Mouse (Mus musculus): ENCODE measurements around the gene Pten. TPM values are rescaled to one million over a fixed set of nuclear protein-coding genes. Genes with fewer than 3 reads are reported as not detected.
A peak's percentile ranks its signal among the peaks of the same experiment; 100 is the strongest.

Gene Pten
- polyA plus RNA-seq, 1 experiment from 2014 or later, result 2.4 TPM

DNA sequence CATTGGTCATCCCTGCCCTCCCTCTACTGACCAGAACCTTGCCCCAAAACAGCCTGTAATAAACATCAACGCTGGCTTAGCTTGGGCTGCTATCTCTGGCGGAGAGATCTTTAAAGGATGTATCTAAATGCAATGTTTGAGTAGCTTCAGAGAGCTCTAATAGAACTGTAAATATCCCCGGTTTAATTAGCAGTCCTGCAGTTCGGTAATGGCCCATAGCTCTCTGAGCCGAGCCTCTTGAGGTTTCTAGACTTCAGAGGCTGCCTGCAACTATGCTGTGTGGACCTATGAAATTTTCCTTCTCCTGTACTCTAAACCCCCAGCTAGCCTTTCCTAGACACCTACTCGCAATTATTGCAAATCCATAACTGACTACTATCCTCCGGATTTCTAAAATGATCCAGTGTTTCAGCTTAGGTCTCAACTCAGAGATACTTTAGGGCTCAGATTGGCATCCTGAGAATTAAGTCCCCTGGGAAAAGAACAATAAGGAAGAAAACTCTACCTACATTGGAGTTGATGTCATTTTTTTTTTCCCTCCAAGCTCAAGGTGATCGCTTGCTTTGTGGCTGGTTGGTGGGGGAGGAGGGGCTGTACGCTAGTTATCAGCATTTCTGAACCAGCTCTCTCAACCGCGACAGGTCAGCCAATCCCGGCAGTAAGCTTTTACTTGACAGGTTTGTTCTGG is 2.0 kb upstream of the Pten start:
- WGBS (ENCODE audit: insufficient replicate concordance), result 11% methylated on average over 12 of the region's 12 CpGs
- no peaks in the 10 kb centered on the region for H3K9me3 ChIP-seq (replicated peaks)
- H3K4me3 ChIP-seq (replicated peaks), result peak overlapping the region; percentile 98
- H3K27ac ChIP-seq (replicated peaks), result peak overlapping the region; percentile 92; the same call in 1 of the 2 replicates
- peaks cover 10% of the 10 kb centered on the region for H3K27me3 ChIP-seq
- peaks cover 41% of the 10 kb centered on the region for H3K4me1 ChIP-seq (replicated peaks)
- peak overlapping the region; percentile 100 for H3K4me2 ChIP-seq
- ATAC-seq (ENCODE audit: insufficient read depth), result no peak
- no peaks in the 10 kb centered on the region for H3K36me3 ChIP-seq (replicated peaks)
- H3K9ac ChIP-seq, result peak overlapping the region; percentile 65; the same call in 1 of the 2 replicates

DNA sequence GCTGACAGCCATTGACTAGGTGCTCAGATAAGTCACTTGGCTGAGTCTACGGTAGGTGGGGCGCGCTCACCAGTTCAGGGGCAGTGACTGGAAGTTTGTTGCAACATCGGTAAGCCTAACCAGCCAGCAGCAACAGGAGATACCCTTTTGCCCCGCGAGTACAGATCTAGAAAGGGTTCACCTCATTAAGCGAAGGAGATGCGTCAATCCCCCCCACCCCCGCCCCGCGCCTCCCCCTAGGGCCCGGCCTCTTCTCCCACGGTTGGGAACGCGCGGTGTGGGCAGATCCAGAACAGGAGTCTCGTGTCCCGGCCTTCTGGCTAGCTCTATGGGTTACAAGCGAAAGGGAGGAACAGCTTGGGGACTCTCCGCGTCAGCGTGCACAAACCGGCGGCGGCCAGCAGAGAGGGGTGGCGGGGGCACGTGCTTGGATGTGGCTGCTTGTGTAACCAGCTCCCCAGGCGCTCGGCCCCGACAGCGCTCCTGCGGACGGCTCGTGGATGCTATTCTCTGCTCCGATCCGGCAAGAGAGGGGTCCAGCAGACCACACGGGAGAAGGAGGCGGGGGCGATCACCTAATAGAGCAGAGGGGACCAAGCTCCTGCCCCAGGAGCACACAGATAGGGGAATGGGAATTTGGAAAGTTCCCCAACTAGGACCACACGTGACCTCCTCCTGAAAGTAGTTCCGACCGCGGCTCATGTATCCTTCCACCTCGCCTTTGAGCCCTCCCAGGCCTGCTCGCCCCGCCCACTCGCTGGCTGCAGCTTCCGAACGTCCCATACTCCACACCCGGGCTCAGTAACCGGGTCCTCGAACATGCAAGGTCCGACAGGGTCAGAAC is 1.3 kb upstream of the Pten start:
- Histone ChIP-seq H3K4me1 (replicated peaks) (peaks cover 47% of the 10 kb centered on the region), H3K27ac (replicated peaks) (peak overlapping the region; percentile 92), H3K4me2 (peak overlapping the region; percentile 100), H3K4me3 (replicated peaks) (peak overlapping the region; percentile 98), H3K27me3 (peaks cover 10% of the 10 kb centered on the region), H3K9me3 (replicated peaks) (no peaks in the 10 kb centered on the region), H3K36me3 (replicated peaks) (no peaks in the 10 kb centered on the region), H3K9ac (peak overlapping the region; percentile 65)
- WGBS (ENCODE audit: insufficient replicate concordance), result under 1% methylated on average over 48 of the region's 53 CpGs
- peak; percentile 64 for ATAC-seq (ENCODE audit: insufficient read depth)

DNA sequence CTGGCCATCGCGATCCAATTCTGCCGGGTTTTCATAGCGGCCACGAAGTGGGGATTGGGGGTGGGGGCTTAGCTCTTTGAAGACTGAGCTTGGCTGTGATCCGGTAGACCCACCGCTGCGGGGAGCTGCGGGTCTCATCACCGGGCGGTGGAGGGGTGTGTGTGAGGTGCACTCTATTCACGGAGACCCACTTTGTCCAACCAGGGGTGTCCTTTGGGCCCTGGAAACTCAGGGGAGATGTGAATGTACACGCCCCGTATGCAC is 729 bp upstream of the Pten start:
- H3K36me3 ChIP-seq (replicated peaks), result no peaks in the 10 kb centered on the region
- H3K9ac ChIP-seq, result peak overlapping the region; percentile 65
- H3K9me3 ChIP-seq (replicated peaks), result no peaks in the 10 kb centered on the region
- WGBS (ENCODE audit: insufficient replicate concordance), result under 1% methylated on average over 14 of the region's 14 CpGs
- H3K27ac ChIP-seq (replicated peaks), result peak overlapping the region; percentile 92
- H3K4me2 ChIP-seq, result peak overlapping the region; percentile 100
- H3K4me3 ChIP-seq (replicated peaks), result peak overlapping the region; percentile 98
- ATAC-seq (ENCODE audit: insufficient read depth), result no peak
- peaks cover 10% of the 10 kb centered on the region for H3K27me3 ChIP-seq
- H3K4me1 ChIP-seq (replicated peaks), result peaks cover 50% of the 10 kb centered on the region

DNA sequence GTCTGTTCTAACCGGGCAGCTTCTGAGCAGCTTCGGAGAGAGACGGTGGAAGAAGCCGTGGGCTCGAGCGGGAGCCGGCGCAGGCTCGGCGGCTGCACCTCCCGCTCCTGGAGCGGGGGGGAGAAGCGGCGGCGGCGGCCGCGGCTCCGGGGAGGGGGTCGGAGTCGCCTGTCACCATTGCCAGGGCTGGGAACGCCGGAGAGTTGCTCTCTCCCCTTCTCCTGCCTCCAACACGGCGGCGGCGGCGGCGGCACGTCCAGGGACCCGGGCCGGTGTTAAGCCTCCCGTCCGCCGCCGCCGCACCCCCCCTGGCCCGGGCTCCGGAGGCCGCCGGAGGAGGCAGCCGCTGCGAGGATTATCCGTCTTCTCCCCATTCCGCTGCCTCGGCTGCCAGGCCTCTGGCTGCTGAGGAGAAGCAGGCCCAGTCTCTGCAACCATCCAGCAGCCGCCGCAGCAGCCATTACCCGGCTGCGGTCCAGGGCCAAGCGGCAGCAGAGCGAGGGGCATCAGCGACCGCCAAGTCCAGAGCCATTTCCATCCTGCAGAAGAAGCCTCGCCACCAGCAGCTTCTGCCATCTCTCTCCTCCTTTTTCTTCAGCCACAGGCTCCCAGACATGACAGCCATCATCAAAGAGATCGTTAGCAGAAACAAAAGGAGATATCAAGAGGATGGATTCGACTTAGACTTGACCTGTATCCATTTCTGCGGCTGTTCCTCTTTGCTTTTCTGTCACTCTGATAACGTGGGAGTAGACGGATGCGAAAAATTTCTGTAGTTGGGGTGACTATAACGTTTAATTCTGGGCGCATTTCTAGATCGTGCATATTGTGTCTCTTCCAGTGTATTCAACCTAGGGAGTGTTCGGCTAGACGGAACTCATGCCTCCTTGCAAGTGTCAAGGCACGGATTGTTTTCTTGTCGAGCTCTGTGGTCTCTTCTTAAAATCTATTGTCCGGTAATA is 815 bp downstream of the Pten start:
- H3K9me3 ChIP-seq (replicated peaks), result no peaks in the 10 kb centered on the region

DNA sequence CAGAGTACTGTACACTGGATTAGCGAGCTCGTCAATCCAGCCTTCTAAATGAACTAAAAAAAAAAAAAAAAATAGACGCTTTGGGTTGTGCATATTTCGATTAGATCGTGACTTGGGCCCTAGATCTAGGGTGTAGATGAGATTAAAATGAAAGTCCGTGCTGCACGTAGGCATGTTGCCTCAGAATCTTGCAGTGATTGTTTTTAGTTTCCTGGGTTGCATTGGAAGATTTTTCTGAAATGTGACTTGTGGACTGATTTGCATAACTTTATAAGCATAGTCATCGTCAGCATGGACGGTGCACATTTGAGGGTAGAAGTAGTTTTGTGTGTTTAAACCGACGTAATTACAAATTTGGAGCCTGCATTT is 1.5 kb downstream of the Pten start:
- Histone ChIP-seq H3K36me3 (replicated peaks) (0 out of 2 replicates have a peak, but pooled peaks cover 7% of the 10 kb centered on the region), H3K27ac (replicated peaks) (no peak overlapping the region), H3K4me1 (replicated peaks) (peaks cover 50% of the 10 kb centered on the region), H3K27me3 (peaks cover 5% of the 10 kb centered on the region), H3K4me2 (peak overlapping the region; percentile 100), H3K9me3 (replicated peaks) (no peaks in the 10 kb centered on the region), H3K4me3 (replicated peaks) (peak overlapping the region; percentile 98), H3K9ac (peak overlapping the region; percentile 97)
- ATAC-seq (ENCODE audit: insufficient read depth), result no peak
- under 1% methylated on average over 11 of the region's 11 CpGs for WGBS (ENCODE audit: insufficient replicate concordance)

More for the DNA sequence above, 815 bp downstream of the Pten start:
- H3K4me3 ChIP-seq (replicated peaks), result peak overlapping the region; percentile 98
- under 1% methylated on average over 69 of the region's 69 CpGs for WGBS (ENCODE audit: insufficient replicate concordance)
- peaks cover 50% of the 10 kb centered on the region for H3K4me1 ChIP-seq (replicated peaks)
- peak overlapping the region; percentile 100 for H3K4me2 ChIP-seq
- ATAC-seq (ENCODE audit: insufficient read depth), result no peak
- 0 out of 2 replicates have a peak, but pooled peaks cover 3% of the 10 kb centered on the region for H3K36me3 ChIP-seq (replicated peaks)
- H3K27me3 ChIP-seq, result peaks cover 10% of the 10 kb centered on the region
- peak overlapping the region; percentile 97 for H3K9ac ChIP-seq
- peak overlapping the region; percentile 94 for H3K27ac ChIP-seq (replicated peaks)

DNA sequence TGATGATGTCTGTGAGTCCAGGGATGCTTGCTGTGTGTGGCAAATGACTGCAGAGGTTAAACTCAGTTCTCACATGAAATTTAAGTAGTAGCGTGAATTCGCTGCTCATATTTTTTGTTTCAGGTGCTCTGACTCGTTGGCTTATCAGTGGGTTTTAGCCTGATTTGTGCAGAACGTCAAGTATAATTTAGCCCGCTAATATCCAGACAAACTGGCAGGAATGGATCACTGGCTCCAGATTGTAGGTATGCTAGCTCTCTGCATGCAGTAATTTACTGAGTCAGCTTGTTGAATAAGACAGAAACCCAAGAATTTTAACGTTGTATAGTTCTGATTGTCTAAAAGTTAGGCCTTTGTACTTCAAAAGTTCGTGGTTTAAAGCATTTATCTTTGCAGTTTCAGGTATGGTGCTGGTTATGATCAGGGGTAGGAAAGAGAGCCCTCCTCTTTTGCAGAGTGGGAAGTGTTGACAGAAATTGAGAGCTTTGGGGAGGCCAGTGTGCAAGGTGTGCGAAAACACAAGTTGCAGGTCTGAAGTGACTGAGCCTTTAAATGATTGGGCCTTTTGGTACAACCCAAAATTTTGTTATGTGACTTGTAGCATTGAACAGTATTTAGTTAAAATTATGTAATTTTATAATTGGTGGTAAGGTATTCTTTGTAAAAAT is 2.2 kb downstream of the Pten start:
- Histone ChIP-seq H3K9me3 (replicated peaks) (no peaks in the 10 kb centered on the region), H3K4me2 (peak overlapping the region; percentile 100), H3K4me3 (replicated peaks) (peak overlapping the region; percentile 98), H3K27ac (replicated peaks) (no peak overlapping the region), H3K9ac (0 out of 2 replicates have a peak overlapping the region, but pooled peaks have one; percentile 4), H3K27me3 (peaks cover 2% of the 10 kb centered on the region), H3K4me1 (replicated peaks) (peaks cover 47% of the 10 kb centered on the region), H3K36me3 (replicated peaks) (0 out of 2 replicates have a peak, but pooled peaks cover 7% of the 10 kb centered on the region)
- 6% methylated on average over 8 of the region's 8 CpGs for WGBS (ENCODE audit: insufficient replicate concordance)
- no peak for ATAC-seq (ENCODE audit: insufficient read depth)

DNA sequence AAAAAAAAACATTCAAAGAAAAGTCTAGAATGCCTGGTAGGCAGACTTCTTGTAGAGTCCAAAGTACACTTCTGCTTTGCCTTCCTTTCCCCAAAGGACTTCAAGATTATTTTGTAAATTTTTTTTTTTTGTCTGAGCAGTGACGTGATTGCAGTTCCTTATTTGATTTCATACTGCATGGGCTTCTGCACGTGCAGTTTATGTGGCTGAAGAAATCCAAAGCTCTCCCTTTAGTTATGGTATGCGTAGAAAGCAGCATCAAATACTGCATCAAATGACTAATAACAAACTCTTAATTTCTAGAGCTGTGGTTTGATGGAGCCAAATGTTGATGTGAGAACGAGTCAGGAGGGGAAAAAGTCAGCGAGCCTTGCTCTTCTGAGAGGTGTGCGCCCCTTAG is 3.2 kb downstream of the Pten start:
- H3K4me1 ChIP-seq (replicated peaks), result peaks cover 37% of the 10 kb centered on the region

DNA sequence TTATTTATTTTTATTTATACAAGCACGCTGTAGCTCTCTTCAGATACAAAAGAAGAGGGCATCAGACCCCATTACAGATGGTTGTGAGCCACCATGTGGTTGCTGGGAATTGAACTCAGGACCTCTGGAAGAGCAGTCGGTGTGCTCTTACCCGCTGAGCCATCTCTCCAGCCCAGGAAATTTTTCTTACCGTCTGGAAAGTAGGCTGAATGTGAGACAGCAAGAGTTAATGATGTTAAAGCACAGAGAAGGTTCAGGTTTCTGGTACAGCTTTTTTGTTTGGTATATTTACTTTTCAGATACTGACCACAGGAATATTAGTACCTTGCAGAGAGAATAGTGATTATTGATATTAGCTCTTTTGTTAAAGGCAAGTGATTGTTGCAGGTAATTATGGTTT is 3.9 kb downstream of the Pten start:
- ATAC-seq (ENCODE audit: insufficient read depth), result no peak
- WGBS (ENCODE audit: insufficient replicate concordance), result 65% methylated on average over 4 of the region's 4 CpGs
- H3K27me3 ChIP-seq, result no peaks in the 10 kb centered on the region
- no peak overlapping the region for H3K9ac ChIP-seq
- H3K4me3 ChIP-seq (replicated peaks), result no peak overlapping the region
- no peak overlapping the region for H3K27ac ChIP-seq (replicated peaks)
- H3K9me3 ChIP-seq (replicated peaks), result no peaks in the 10 kb centered on the region
- peak overlapping the region; percentile 44; the same call in 1 of the 2 replicates for H3K4me2 ChIP-seq
- H3K4me1 ChIP-seq (replicated peaks), result peaks cover 33% of the 10 kb centered on the region
- H3K36me3 ChIP-seq (replicated peaks), result peaks cover 12% of the 10 kb centered on the region

More for the DNA sequence above, 3.2 kb downstream of the Pten start:
- Histone ChIP-seq H3K9me3 (replicated peaks) (no peaks in the 10 kb centered on the region), H3K27ac (replicated peaks) (no peak overlapping the region), H3K4me2 (peak overlapping the region; percentile 44), H3K9ac (no peak overlapping the region), H3K4me3 (replicated peaks) (peak overlapping the region; percentile 25; the same call in 1 of the 2 replicates), H3K27me3 (no peaks in the 10 kb centered on the region), H3K36me3 (replicated peaks) (peaks cover 7% of the 10 kb centered on the region; the same call in 1 of the 2 replicates)
- WGBS (ENCODE audit: insufficient replicate concordance), result 36% methylated on average over 6 of the region's 6 CpGs
- no peak for ATAC-seq (ENCODE audit: insufficient read depth)

DNA sequence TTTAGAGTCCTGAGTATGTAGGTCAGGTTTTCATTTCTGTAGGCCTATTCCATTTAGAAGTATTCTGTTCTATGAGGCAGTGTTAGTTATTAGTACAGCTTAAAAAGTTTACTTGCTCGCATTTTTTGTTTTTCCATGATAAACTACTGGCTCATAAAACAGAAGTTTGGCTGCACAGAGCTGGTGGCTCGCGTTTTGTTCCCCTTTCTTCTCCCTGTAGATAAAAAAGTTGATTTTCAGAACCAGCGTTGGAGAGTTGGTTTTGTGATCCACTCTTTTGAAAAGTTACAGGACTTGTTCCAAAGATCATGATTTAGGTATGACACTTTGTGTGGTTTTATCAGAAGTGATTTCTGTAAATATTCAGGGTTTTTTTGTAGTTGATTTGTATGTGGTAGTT is 5.2 kb downstream of the Pten start:
- no peak overlapping the region for H3K4me3 ChIP-seq (replicated peaks)

DNA sequence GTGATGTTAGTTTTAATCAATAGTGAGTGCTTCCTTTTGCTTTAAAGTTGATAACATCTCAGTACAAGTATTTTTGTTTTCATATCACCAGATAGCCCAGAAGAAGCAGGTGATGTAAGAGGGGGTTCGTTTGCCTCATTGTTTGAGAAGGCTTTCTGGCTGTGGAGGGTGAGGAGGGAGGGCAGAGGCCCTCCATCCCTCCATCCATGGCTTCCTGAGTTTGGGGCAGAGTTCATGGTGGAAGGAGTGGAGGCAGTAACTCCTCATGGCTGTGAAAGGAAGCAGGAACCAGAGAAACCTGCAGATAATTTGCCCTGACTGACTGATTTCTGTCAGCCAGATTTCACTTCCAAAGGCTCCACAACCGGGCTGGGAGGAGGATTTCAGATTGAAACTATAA is 21.1 kb downstream of the Pten start:
- no peaks in the 10 kb centered on the region for H3K27me3 ChIP-seq
- peaks cover 2% of the 10 kb centered on the region; the same call in 1 of the 2 replicates for H3K36me3 ChIP-seq (replicated peaks)
- H3K9me3 ChIP-seq (replicated peaks), result no peaks in the 10 kb centered on the region
- H3K4me3 ChIP-seq (replicated peaks), result no peak overlapping the region
- WGBS (ENCODE audit: insufficient replicate concordance), result 17% methylated on average over 2 of the region's 2 CpGs
- no peak overlapping the region for H3K9ac ChIP-seq
- peaks cover 8% of the 10 kb centered on the region for H3K4me1 ChIP-seq (replicated peaks)
- no peak overlapping the region for H3K27ac ChIP-seq (replicated peaks)
- ATAC-seq (ENCODE audit: insufficient read depth), result no peak
- H3K4me2 ChIP-seq, result no peak overlapping the region

More for the DNA sequence above, 5.2 kb downstream of the Pten start:
- ATAC-seq (ENCODE audit: insufficient read depth), result no peak
- no peak overlapping the region for H3K4me2 ChIP-seq
- H3K27ac ChIP-seq (replicated peaks), result no peak overlapping the region
- no peaks in the 10 kb centered on the region for H3K27me3 ChIP-seq
- H3K9ac ChIP-seq, result no peak overlapping the region
- H3K36me3 ChIP-seq (replicated peaks), result peaks cover 15% of the 10 kb centered on the region
- 20% methylated on average over 4 of the region's 4 CpGs for WGBS (ENCODE audit: insufficient replicate concordance)
- H3K4me1 ChIP-seq (replicated peaks), result peaks cover 27% of the 10 kb centered on the region
- H3K9me3 ChIP-seq (replicated peaks), result no peaks in the 10 kb centered on the region

All from liver, embryonic 15.5 days (tissue).